Mouse (Mus musculus): ENCODE data around the gene Pex19. TPM values are rescaled to one million over a fixed set of nuclear protein-coding genes. Genes with fewer than 3 reads are reported as not detected.

The Pex19 gene
- total RNA-seq (2021) = 100 to 1,000 TPM in 1 of 2 experiments, 10 to 100 TPM in 1; 99.8 to 101 TPM

DNA sequence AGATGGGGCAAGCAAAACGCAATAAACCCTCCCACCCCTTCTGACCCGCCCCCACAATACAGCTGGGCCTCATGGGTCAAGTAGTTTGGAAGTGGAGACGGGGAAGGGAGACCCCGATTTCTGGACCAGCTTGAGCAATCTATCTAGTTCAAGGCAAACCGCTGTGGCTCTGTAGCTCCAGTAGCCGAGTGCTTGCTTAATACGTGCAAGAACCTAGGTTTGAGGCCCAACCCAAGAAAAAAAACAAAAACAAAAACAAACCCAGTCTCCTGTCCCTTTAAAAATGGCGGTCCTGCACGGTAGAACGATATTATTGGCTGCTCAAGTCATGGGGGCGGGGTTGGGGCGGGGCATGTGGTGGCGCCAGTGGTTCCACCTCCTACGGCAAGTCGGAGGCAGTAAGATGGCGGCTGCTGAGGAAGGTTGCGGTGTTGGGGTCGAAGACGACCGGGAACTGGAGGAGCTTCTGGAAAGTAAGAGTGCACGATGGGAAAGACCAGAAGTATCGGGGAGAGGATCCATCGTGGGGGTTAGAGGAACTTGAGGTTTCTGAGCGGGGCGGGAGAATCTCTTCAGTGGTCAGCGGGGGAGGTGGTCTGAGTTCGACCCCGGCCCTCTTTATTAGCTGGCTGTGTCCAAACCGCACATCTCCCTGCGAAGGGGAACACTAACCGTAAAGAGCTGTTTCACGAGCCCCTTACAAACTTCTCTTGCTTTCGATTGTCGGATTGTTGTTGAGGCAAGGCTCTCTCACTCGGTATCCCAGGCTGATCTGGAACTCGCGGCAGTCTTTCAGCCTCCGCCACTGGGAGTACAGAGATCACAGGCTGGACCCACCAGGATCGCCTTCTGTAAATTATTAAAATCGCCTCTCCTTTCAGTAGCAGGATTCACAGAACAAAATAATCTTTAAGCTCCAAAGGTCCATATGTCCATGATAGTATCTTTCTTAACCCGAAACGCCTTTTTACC lies at the start of gene Pex19:
Gene Pex19 (plus strand): TSS at position 380 of the 972 bp plus-strand sequence.
- peak; percentile 60 to 66 for DNase-seq (ENCODE audit: extremely low spot score in 1 of 2, low spot score in 1 of 2)

DNA sequence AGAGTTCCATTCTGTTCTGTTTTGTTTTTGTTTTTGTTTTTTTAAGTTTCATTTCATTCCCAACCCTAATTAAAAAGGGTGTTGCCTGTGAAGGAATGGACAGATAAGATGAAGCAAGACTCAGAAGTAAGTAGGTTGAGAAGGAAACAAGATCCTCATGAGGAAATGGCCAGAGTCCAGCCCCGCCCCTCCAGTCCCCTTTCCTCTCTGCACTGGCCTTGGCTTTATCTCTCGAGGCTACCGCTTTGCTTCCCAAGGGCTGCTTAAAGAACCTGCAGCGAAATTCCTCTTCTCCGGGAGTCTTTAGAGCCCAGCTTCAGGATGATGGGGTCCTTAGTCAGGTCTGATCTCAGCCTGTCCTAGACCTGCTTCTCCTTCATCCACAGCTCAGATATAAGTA lies 48.6 kb upstream of the Pex19 start:
- DNase-seq (ENCODE audit: extremely low spot score in 1 of 2, low spot score in 1 of 2) = no peak

- DNase-seq (ENCODE audit: extremely low spot score in 1 of 2, low spot score in 1 of 2) = peak; percentile 80 to 89
These were observed 44.3 kb upstream of the Pex19 start, which contains the start of the genes Copa and Ncstn for GRCm38 (mm10) chr1:172082101-172082898. Gene Copa, plus strand, starts transcription at chr1:172082529. Gene Ncstn, minus strand, starts transcription at chr1:172082795.

DNA sequence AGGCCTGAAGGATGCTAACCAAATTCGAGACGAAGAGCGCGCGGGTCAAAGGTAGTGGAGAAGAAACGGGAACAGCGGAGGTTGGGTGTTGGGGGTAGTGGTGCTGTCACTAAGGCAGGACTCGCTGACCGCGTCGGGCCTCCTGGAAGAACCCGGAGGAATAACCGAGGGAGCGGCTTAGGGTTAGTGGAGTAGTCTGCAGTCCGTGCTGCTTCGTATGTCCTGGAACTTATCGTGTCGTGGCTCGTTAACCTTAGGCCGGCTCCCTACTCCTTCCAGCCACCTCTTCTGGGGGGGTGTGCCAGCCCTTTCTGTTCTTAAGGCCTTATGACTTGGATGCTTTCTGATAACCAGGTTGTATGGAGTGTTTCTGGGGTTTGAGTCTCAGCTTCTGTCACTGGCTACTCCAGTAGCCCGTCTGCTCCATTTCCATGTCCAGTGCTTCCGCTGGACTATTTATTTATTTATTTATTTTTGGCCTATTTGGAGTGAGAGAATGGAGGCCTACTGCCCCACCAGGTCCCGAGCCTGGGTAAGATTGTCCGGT lies 43.6 kb upstream of the Pex19 start:
- no peak for DNase-seq (ENCODE audit: extremely low spot score in 1 of 2, low spot score in 1 of 2)

- DNase-seq (ENCODE audit: extremely low spot score in 1 of 2, low spot score in 1 of 2) = no peak
These were observed 33.0 kb upstream of the Pex19 start for GRCm38 (mm10) chr1:172093522-172093921.

DNA sequence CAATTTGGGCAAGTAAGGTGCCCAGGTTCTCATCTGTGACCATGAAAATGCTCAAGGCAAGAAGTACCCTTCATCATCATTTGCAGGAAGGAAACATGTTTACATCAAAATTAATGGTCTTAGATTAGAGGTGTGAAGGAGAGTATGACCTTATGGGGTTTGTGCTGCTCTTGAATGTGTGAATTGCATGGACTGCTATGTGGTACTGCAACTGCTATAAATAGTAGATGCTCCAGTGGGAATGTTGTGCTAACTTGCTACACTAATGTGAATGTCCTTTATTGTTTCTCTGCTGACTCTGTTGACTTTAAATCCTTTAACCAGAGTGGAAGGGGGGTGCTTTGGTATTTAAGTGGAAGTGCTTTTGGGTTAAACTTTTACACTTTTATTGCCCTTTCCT lies 32.3 kb upstream of the Pex19 start:
- no peak for DNase-seq (ENCODE audit: extremely low spot score in 1 of 2, low spot score in 1 of 2)

GRCm38 (mm10) chr1:172095202-172095601 lies 31.4 kb upstream of the Pex19 start:
- DNase-seq (ENCODE audit: extremely low spot score in 1 of 2, low spot score in 1 of 2) = no peak

- no peak for DNase-seq (ENCODE audit: extremely low spot score in 1 of 2, low spot score in 1 of 2)
These were observed 27.1 kb upstream of the Pex19 start for GRCm38 (mm10) chr1:172099325-172100033.

DNA sequence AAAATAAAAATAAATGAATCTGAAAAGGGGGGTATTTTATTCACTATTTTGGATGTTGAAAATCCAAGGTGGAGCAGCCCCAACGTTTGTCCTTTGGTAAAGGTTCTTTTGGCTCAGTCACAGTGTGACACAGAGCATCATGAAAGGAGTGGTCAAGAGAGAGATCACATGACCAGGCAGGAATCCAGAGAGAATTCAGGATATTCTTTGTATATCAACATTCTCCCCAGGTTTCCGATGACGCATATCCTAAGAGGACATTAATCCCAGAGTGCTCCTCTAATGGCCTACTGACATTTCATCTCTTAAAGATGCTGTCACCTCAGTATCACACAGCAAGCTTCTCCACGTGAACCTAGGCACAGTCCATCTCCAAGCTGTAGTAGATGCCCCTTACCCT lies 22.9 kb upstream of the Pex19 start:
- no peak for DNase-seq (ENCODE audit: extremely low spot score in 1 of 2, low spot score in 1 of 2)

GRCm38 (mm10) chr1:172105101-172105500 lies 21.5 kb upstream of the Pex19 start:
- DNase-seq (ENCODE audit: extremely low spot score in 1 of 2, low spot score in 1 of 2) = no peak

DNA sequence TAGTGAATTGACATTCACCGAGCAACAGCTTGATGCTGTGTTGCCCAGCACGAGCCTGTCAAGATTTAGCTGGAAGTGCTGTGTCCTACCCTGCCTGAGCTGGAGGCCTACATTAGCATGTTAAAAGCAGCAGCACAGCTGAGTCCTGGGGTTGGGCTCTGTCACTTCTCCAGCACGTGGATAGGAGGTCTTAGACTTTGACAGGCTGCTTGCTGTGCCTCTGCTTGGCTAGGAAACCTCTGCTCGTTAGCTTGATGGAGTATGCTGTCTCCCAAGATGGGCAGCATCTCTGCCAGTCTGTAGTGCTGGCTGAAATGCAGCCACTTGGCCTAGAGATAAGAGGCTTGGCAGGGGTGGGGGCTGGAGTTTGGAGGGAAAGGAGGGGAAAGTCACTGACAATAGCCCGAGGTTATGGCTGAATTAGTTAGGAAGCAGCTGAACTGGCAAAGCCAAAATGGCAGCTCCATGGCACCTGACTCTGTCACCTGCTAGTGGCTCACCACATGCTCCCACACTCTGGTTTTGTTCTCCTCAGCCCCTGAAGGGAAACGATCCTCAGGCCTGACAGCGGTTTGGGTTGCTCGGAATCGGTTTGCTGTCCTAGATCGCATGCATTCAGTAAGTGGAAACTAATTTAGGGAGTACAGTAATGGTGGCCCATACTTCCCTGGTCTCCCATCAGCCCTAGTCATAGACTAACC lies 18.6 kb upstream of the Pex19 start:
- DNase-seq (ENCODE audit: extremely low spot score in 1 of 2, low spot score in 1 of 2) = no peak

DNA sequence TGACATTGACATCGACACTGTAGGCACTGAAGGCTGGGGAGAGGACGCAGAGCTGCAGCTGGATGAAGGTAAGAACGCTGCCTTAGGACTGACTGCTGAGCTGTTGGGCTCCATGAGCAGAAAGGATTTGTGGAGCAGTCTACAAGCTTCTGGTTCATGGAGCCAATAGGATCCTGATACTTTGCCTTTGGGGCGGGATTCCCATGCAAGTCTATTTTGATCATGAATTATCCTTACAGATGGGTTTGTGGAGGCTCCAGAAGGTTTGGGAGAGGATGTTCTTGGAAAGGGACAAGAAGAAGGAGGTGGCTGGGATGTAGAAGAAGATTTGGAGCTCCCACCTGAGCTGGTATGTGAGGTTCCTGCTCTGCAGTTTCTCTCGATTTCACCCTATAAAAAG lies 9.6 kb upstream of the Pex19 start:
- no peak for DNase-seq (ENCODE audit: extremely low spot score in 1 of 2, low spot score in 1 of 2)

GRCm38 (mm10) chr1:172119100-172119499 lies 7.5 kb upstream of the Pex19 start:
- DNase-seq (ENCODE audit: extremely low spot score in 1 of 2, low spot score in 1 of 2) = no peak

DNA sequence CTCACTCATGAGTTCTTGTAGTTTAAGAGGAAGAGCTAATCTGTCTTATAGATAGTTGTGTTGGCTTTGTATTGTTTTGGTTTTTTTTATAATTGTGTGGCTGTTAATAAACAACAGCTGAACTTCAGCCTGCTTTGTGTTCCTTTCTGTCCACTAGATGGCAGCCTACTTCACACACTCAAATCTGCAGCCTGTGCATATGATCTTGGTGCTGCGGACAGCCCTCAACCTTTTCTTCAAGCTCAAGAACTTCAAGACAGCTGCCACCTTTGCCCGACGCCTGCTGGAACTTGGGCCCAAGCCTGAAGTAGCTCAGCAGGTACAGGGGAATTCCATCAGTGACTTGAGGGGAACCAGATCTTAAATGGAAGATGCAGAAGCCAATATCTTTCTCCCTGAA lies 6.8 kb upstream of the Pex19 start:
- DNase-seq (ENCODE audit: extremely low spot score in 1 of 2, low spot score in 1 of 2) = no peak

- DNase-seq (ENCODE audit: extremely low spot score in 1 of 2, low spot score in 1 of 2) = no peak
These were observed 3.9 kb upstream of the Pex19 start for GRCm38 (mm10) chr1:172122671-172123070.

DNA sequence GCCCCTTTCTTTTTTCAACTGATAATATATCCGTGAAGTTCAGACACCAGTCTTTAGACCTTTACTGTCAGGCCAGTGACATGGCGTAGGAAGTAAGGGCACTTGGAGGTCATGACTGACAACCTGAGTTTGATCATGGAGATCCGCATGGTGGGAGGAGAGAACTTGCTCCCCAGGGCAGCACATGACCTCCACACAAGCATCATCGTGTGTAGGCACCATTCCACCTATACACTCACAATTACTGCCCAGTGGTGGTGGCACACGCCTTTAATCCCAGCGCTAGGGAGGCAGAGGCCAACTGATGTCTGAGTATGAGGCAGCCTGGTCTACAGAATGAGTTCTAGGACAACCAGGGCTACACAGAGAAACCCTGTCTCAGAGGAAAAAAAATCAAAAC lies 2.0 kb upstream of the Pex19 start:
- no peak for DNase-seq (ENCODE audit: extremely low spot score in 1 of 2, low spot score in 1 of 2)

DNA sequence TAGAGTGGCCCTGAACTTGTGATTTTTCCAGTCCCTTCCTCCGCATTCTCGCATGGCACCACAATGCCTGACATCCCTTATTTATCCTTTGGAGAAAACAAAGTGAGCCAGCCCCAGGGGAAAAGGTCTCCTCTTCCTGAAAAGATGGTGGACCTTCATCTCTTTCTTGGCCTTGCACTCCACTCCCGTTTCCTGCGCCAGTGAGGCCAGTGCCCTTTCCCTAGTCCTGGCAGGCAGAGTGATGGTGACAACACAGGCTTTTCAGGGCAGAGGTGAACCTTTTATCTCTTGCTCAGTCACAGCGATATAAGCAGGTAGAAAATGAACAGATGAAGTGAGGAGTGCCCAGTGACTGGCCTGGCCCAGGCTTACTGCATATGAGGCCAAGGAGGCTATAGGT lies 932 bp downstream of the Pex19 start:
- DNase-seq (ENCODE audit: extremely low spot score in 1 of 2, low spot score in 1 of 2) = no peak

DNA sequence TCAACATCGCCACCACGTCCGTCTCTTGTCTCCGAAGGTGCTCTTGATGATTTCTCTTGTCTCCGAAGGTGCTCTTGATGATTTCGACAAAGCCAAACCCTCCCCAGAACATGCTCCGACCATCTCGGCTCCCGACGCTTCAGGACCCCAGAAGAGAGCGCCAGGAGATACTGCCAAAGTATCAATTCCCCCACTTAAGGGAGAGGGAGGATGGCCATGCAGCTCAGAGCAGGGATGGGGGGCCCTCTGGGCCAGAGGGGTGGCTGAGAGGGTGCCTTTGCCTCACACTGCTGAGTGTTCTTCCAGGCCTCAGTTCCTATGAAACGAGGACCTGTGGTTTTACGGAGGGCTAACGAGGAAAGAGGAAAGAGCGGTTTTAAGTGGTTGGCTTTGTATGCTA lies 2.0 kb downstream of the Pex19 start:
- no peak for DNase-seq (ENCODE audit: extremely low spot score in 1 of 2, low spot score in 1 of 2)

- peak in 1 of 2 experiments; percentile 25 for DNase-seq (ENCODE audit: extremely low spot score in 1 of 2, low spot score in 1 of 2)
These were observed 2.6 kb downstream of the Pex19 start for GRCm38 (mm10) chr1:172129108-172129507.

DNA sequence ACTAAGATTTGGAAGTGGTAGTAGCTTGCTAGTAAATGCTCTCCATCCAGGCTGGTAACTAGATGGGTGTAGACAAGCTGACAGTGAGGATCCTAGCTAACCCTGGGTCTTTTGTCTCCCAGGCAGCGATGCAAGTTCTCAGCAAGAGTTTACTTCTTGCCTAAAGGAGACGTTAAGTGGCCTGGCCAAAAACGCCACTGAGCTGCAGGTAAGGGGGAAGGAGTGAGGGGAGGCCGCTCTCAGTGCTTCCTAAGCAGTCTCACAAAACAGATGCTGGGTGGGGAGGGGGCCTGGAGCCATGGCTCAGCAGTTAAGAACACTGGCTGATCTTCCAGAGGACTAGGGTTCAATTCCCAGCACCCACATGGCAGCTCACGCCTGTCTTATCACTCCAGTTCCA lies 3.2 kb downstream of the Pex19 start:
- DNase-seq (ENCODE audit: extremely low spot score in 1 of 2, low spot score in 1 of 2) = no peak

All from layer of hippocampus, postnatal 25 days (tissue).